8 mouse cellular contexts compared by ENCODE assay signal in genomic region chr17:56583611-56584256, GRCm38 (mm10). TPM values are rescaled to one million over a fixed set of nuclear protein-coding genes. Genes with fewer than 3 reads are reported as not detected.
A peak's percentile ranks its signal among the peaks of the same experiment; 100 is the strongest.
DNase-seq lines count a peak whose midpoint lies in the region; ATAC-seq and TF ChIP-seq lines count a peak whose summit lies in the region.

No protein-coding gene starts in this region.

- H3K4me2 ChIP-seq in kidney, embryonic 16.5 days (replicated peaks; ENCODE audit: low read depth, low read length): peak overlapping the region; percentile 90
- H3K4me2 ChIP-seq in lung, postnatal 0 days (replicated peaks; ENCODE audit: low read depth, low read length): peak overlapping the region; percentile 70

- H3K36me3 ChIP-seq in G1E (replicated peaks): peaks cover 77% of the 10 kb centered on the region
- H3K36me3 ChIP-seq in kidney, embryonic 16.5 days (ENCODE audit: insufficient read depth, low read length): peaks cover 38% of the 10 kb centered on the region
- H3K36me3 ChIP-seq in lung, postnatal 0 days (ENCODE audit: insufficient read depth, low read length): peaks cover 2% of the 10 kb centered on the region; the same call in 1 of the 2 replicates

- peak overlapping the region; percentile 76 for H3K4me3 ChIP-seq in cerebellum, adult 2 months (replicated peaks; ENCODE audit: insufficient read depth, low read depth, low read length)
- peak overlapping the region; percentile 91 for H3K4me3 ChIP-seq in G1E (ENCODE audit: low read depth, low read length)
- H3K4me3 ChIP-seq in kidney, embryonic 16.5 days (ENCODE audit: low read length): peak overlapping the region; percentile 72
- peak overlapping the region; percentile 86 for H3K4me3 ChIP-seq in lung, postnatal 0 days (ENCODE audit: low read depth, low read length)

- DNase-seq in cerebellum, adult 2 months: peak in 1 of 2 experiments; percentile 66
- no peak for DNase-seq in cerebellum, postnatal 25 days
- DNase-seq in G1E (ENCODE audit: low spot score): peak; percentile 71
- peak; percentile 55 for DNase-seq in embryo, embryonic 10.5 days (ENCODE audit: low spot score)
- DNase-seq in heart, adult 9 months (ENCODE audit: low spot score in 2 of 2): peak; percentile 51 to 55
- DNase-seq in lung, postnatal 0 days (ENCODE audit: low spot score): peak; percentile 75
- peak; percentile 51 to 62 for DNase-seq in spleen, postnatal 10 days (ENCODE audit: low spot score in 2 of 2)

- TF ChIP-seq POLR2A in cerebellum, adult 2 months (IDR thresholded peaks at IDR 0.05; ENCODE audit: borderline replicate concordance, insufficient read depth, low read length): no peak

- no peaks in the 10 kb centered on the region for H3K27me3 ChIP-seq in cerebellum, adult 2 months (ENCODE audit: control insufficient read depth, insufficient read depth, low read length)
- H3K27me3 ChIP-seq in G1E (ENCODE audit: insufficient read depth, low read length): no peaks in the 10 kb centered on the region
- no peaks in the 10 kb centered on the region for H3K27me3 ChIP-seq in kidney, embryonic 16.5 days (ENCODE audit: insufficient read depth, low read length)
- no peaks in the 10 kb centered on the region for H3K27me3 ChIP-seq in lung, postnatal 0 days (replicated peaks; ENCODE audit: insufficient read depth, low read length)

- H3K9me3 ChIP-seq in G1E (replicated peaks): no peaks in the 10 kb centered on the region
- H3K9me3 ChIP-seq in kidney, embryonic 16.5 days (ENCODE audit: low read length): no peaks in the 10 kb centered on the region
- no peaks in the 10 kb centered on the region for H3K9me3 ChIP-seq in lung, postnatal 0 days (ENCODE audit: low read length)

- H3K4me1 ChIP-seq in cerebellum, adult 2 months (ENCODE audit: control insufficient read depth, insufficient read depth, low read length): peaks cover 34% of the 10 kb centered on the region
- peaks cover 68% of the 10 kb centered on the region for H3K4me1 ChIP-seq in G1E (ENCODE audit: insufficient read depth, low read depth, low read length)
- H3K4me1 ChIP-seq in kidney, embryonic 16.5 days (ENCODE audit: insufficient read depth, low read length): peaks cover 42% of the 10 kb centered on the region
- peaks cover 26% of the 10 kb centered on the region; the same call in 1 of the 2 replicates for H3K4me1 ChIP-seq in lung, postnatal 0 days (ENCODE audit: insufficient read depth, low read depth, low read length)

- H3K9ac ChIP-seq in kidney, embryonic 16.5 days (replicated peaks; ENCODE audit: low read length): peak overlapping the region; percentile 94
- peak overlapping the region; percentile 91 for H3K9ac ChIP-seq in lung, postnatal 0 days (replicated peaks; ENCODE audit: low read depth)

- ATAC-seq in G1E (ENCODE audit: extremely low read depth, insufficient number of reproducible peaks, low FRiP score, poor library complexity, severe bottlenecking): no peak
- no peak for ATAC-seq in kidney, embryonic 16.5 days (ENCODE audit: low FRiP score, low TSS enrichment)
- ATAC-seq in lung, postnatal 0 days: peak; percentile 1; the same call in 1 of the 2 replicates

- 2% methylated on average over 33 of the region's 33 CpGs for WGBS in cerebellum, adult 2 months
- 1% methylated on average over 31 of the region's 33 CpGs for WGBS in kidney, embryonic 16.5 days
- under 1% methylated on average over 26 of the region's 33 CpGs for WGBS in lung, postnatal 0 days

- H3K27ac ChIP-seq in cerebellum, adult 2 months (ENCODE audit: insufficient read depth, low read length): peak overlapping the region; percentile 68
- peak overlapping the region; percentile 92 for H3K27ac ChIP-seq in kidney, embryonic 16.5 days (ENCODE audit: low read length)
- H3K27ac ChIP-seq in lung, postnatal 0 days (ENCODE audit: low read length): peak overlapping the region; percentile 98

- TF ChIP-seq EP300 in lung, postnatal 0 days (IDR thresholded peaks at IDR 0.05): no peak

- TF ChIP-seq CTCF in cerebellum, adult 2 months (IDR thresholded peaks at IDR 0.05; ENCODE audit: borderline replicate concordance, insufficient read depth, low read depth, low read length): no peak
- no peak for TF ChIP-seq CTCF in G1E (IDR thresholded peaks at IDR 0.05; ENCODE audit: low read depth, low read length)
- TF ChIP-seq CTCF in lung, postnatal 0 days (IDR thresholded peaks at IDR 0.05): no peak

RNA-seq across cellular contexts. Expression of gene Safb2, which starts 0.7 kb away (rescaled TPM):
- polyA plus RNA-seq in cerebellum, adult 2 months (2012; rRNA removed): 137 and 143 TPM in 2 replicates
- total RNA-seq in G1E (2014; fragmentation: Nextera tagmentation): 111 and 194 TPM in 2 replicates
- 55.2 and 78.2 TPM in 2 replicates for total RNA-seq in G1E (2017)
- polyA plus RNA-seq in G1E (2012): 209 and 224 TPM in 2 replicates
- 80.2 and 86.0 TPM in 2 replicates for polyA plus RNA-seq in kidney, embryonic 16.5 days (2015; fragmentation: Nextera tagmentation; extraction: Ambion mirVana)
- 36.8 and 39.8 TPM in 2 replicates for polyA plus RNA-seq in lung, postnatal 0 days (2015; fragmentation: Nextera tagmentation; extraction: Ambion mirVana)

RNA-seq across cellular contexts. Expression of gene Safb, which starts 0.9 kb away (rescaled TPM):
- polyA plus RNA-seq in cerebellum, adult 2 months (2012; rRNA removed): 139 and 141 TPM in 2 replicates
- total RNA-seq in G1E (2014; fragmentation: Nextera tagmentation): 67.0 and 76.5 TPM in 2 replicates
- 85.0 and 121 TPM in 2 replicates for total RNA-seq in G1E (2017)
- polyA plus RNA-seq in G1E (2012): 151 and 154 TPM in 2 replicates
- polyA plus RNA-seq in kidney, embryonic 16.5 days (2015; fragmentation: Nextera tagmentation; extraction: Ambion mirVana): 123 and 133 TPM in 2 replicates
- polyA plus RNA-seq in lung, postnatal 0 days (2015; fragmentation: Nextera tagmentation; extraction: Ambion mirVana): 43.4 and 47.1 TPM in 2 replicates

RNA-seq across cellular contexts. Expression of gene 2410015M20Rik, which starts 25.8 kb away (rescaled TPM):
- 154 and 169 TPM in 2 replicates for polyA plus RNA-seq in cerebellum, adult 2 months (2012; rRNA removed)
- total RNA-seq in G1E (2014; fragmentation: Nextera tagmentation): 42.8 and 61.4 TPM in 2 replicates
- 101 and 133 TPM in 2 replicates for total RNA-seq in G1E (2017)
- 278 and 377 TPM in 2 replicates for polyA plus RNA-seq in G1E (2012)
- polyA plus RNA-seq in kidney, embryonic 16.5 days (2015; fragmentation: Nextera tagmentation; extraction: Ambion mirVana): 242 and 284 TPM in 2 replicates
- 201 and 230 TPM in 2 replicates for polyA plus RNA-seq in lung, postnatal 0 days (2015; fragmentation: Nextera tagmentation; extraction: Ambion mirVana)

RNA-seq across cellular contexts. Expression of gene Rpl36, which starts 29.5 kb away (rescaled TPM):
- 1,004 and 1,008 TPM in 2 replicates for polyA plus RNA-seq in cerebellum, adult 2 months (2012; rRNA removed)
- total RNA-seq in G1E (2014; fragmentation: Nextera tagmentation): 1,715 and 1,885 TPM in 2 replicates
- 2,574 and 3,073 TPM in 2 replicates for total RNA-seq in G1E (2017)
- 9,624 and 13,197 TPM in 2 replicates for polyA plus RNA-seq in G1E (2012)
- 1,616 and 1,628 TPM in 2 replicates for polyA plus RNA-seq in kidney, embryonic 16.5 days (2015; fragmentation: Nextera tagmentation; extraction: Ambion mirVana)
- 1,643 and 1,764 TPM in 2 replicates for polyA plus RNA-seq in lung, postnatal 0 days (2015; fragmentation: Nextera tagmentation; extraction: Ambion mirVana)

RNA-seq across cellular contexts. Expression of gene Gm20219, which starts 29.5 kb away (rescaled TPM):
- polyA plus RNA-seq in cerebellum, adult 2 months (2012; rRNA removed): 7.2 and 7.8 TPM in 2 replicates
- total RNA-seq in G1E (2014; fragmentation: Nextera tagmentation): 4.4 and 6.5 TPM in 2 replicates
- 0.38 and 0.41 TPM in 2 replicates for total RNA-seq in G1E (2017)
- polyA plus RNA-seq in G1E (2012): 0.69 and 1.0 TPM in 2 replicates
- polyA plus RNA-seq in kidney, embryonic 16.5 days (2015; fragmentation: Nextera tagmentation; extraction: Ambion mirVana): 1.8 and 2.4 TPM in 2 replicates
- 3.5 and 3.8 TPM in 2 replicates for polyA plus RNA-seq in lung, postnatal 0 days (2015; fragmentation: Nextera tagmentation; extraction: Ambion mirVana)

Comparison
In these comparisons a context has a peak if more than half of its experiments do, and no peak if none do; other contexts are left out.
1. DNase-seq: peak in G1E (single experiment), embryo, embryonic 10.5 days (single experiment), heart, adult 9 months (2 of 2), lung, postnatal 0 days (single experiment) and spleen, postnatal 10 days (2 of 2); none in cerebellum, postnatal 25 days (0 of 2).
2. Peak in every context shown above with its lines, with median percentiles within 50 percentile points of each other: H3K27ac ChIP-seq and H3K4me3 ChIP-seq.